Mouse (Mus musculus) ES-E14 (cell line): ENCODE results near the gene Sdhaf3. TPM values are rescaled to one million over a fixed set of nuclear protein-coding genes. Genes with fewer than 3 reads are reported as not detected.
A peak's percentile ranks its signal among the peaks of the same experiment; 100 is the strongest.

Source experiments
- DNase-seq: peaks from one replicate; pipeline ENCODE4 v3.0.0-alpha.2; 2013; ENCODE audit warnings: low read depth, low spot score
- H3K27ac ChIP-seq: 2 replicates; pipeline ENCODE4 v1.5.1; 2012; ENCODE audit warnings: low read depth, mild to moderate bottlenecking, low read length, moderate library complexity, mixed read lengths; ENCODE audit not compliant: poor library complexity, insufficient read depth, severe bottlenecking
- H3K36me3 ChIP-seq: 2 replicates; pipeline ENCODE4 v1.6.1; 2012; ENCODE audit warnings: mild to moderate bottlenecking, low read length, moderate library complexity, mixed read lengths; ENCODE audit not compliant: control insufficient read depth, poor library complexity, insufficient read depth, severe bottlenecking
- H3K4me1 ChIP-seq, 2 experiments: fragments of 150-350 bp in 1 of 2; sonication (generic) in 1 of 2; 2 replicates each; pipeline ENCODE4 v1.6.1; 2012; ENCODE audit warnings: low read length in 2 of 2, mild to moderate bottlenecking in 1 of 2, mixed read lengths in 1 of 2; ENCODE audit not compliant: control insufficient read depth in 2 of 2, insufficient read depth in 2 of 2, poor library complexity in 1 of 2
- H3K4me3 ChIP-seq, 2 experiments: fragments of 150-350 bp in 1 of 2; sonication (generic) in 1 of 2; 2 replicates each; pipeline ENCODE4 v1.5.1; 2012; ENCODE audit warnings: low read length in 2 of 2, low read depth in 1 of 2, mild to moderate bottlenecking in 1 of 2, mixed read lengths in 1 of 2; ENCODE audit not compliant: insufficient read depth in 1 of 2, poor library complexity in 1 of 2, severe bottlenecking in 1 of 2
- H3K9ac ChIP-seq: 2 replicates; pipeline ENCODE4 v1.6.1; 2012; ENCODE audit warnings: low read depth, mild to moderate bottlenecking, low read length, mixed read lengths; ENCODE audit not compliant: poor library complexity, insufficient read depth, severe bottlenecking
- H3K9me3 ChIP-seq: fragments of 150-350 bp; sonication (generic); 2 replicates; pipeline ENCODE4 v1.6.1; 2012; ENCODE audit warnings: low read depth, mild to moderate bottlenecking, low read length; ENCODE audit not compliant: control insufficient read depth, insufficient read depth
- CHD2 ChIP-seq: IDR thresholded peaks from 2 replicates; pipeline ENCODE4 v1.6.1; 2014; ENCODE audit warnings: mild to moderate bottlenecking, low read depth, low read length, inconsistent platforms
- HCFC1 ChIP-seq: IDR thresholded peaks from 2 replicates; pipeline ENCODE4 v1.6.1; 2012; ENCODE audit warnings: low read length, inconsistent platforms, borderline replicate concordance; ENCODE audit not compliant: insufficient read depth
- MAFK ChIP-seq: IDR thresholded peaks from 2 replicates; pipeline ENCODE4 v1.6.1; 2014; ENCODE audit warnings: mild to moderate bottlenecking, low read depth, low read length, inconsistent platforms; ENCODE audit not compliant: insufficient read depth
- ZC3H11A ChIP-seq: IDR thresholded peaks from 2 replicates; pipeline ENCODE4 v1.6.1; 2012; ENCODE audit warnings: low read depth, mild to moderate bottlenecking, inconsistent platforms, low read length, borderline replicate concordance
- ZNF384 ChIP-seq: IDR thresholded peaks from 2 replicates; pipeline ENCODE4 v1.6.1; 2012; ENCODE audit warnings: low read depth, low read length, inconsistent platforms
- in situ Hi-C, 2 experiments: fragments of 600-800 bp; cut with MboI; formaldehyde crosslinking; loops; one replicate each; pipeline ENCODE4 v1.15.1; 2025; ENCODE audit warnings: low sequenced_read_pairs in 2 of 2, inconsistent platforms in 1 of 2; ENCODE audit not compliant: unreplicated experiment in 2 of 2
- total RNA-seq: library from RNA; depleted of rRNA; stranded (reverse); fragments of 300-350 nt; gene quantifications from 2 replicates; pipeline ENCODE4 v1.2.3, GENCODE M21; 2012; rRNA removed

Gene Sdhaf3
- total RNA-seq = 2.6 and 3.3 TPM in 2 replicates

DNA sequence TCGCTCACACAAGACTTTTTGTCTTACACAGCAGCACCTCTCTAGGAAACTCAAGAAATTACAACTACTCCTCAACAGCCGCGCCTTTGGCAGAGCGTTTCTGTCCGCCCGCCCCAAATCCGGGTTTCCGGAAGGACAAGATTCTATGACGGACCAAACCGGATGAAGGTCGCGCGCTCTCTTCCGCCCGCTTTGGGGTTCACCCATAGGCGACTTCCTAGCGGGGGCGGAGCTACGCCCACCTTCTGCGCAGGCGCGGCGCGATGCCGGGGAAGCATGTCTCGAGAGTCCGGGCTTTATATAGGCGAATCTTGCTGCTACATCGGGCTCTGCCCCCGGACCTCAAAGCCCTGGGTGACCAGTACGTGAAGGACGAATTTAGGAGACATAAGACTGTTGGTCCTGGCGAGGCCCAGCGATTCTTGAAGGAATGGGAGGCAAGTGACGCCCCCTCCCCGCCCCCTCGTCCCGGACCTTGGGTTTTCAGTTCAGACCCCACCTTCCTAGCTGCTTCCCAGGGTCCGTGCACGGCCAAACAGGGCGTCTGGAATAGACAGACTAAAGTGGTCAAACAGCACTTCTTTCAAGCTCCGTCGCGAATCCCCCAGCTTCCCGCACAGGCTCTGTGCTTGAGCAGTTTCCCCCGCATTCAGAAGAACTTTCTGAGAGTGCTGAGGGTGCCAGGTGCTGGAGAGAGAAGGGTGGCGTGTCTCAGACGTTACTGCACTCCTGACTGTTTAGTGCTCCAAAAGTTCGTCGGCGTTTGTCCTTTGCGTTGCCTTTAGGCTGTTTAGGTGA is at the start of gene Sdhaf3:
Gene Sdhaf3 (plus strand): TSS at position 241 of the 798 bp plus-strand sequence.
- H3K27ac ChIP-seq = peak within 1 kb of the TSS; percentile 69
- H3K9me3 ChIP-seq = no peaks in the 10 kb centered on the region
- DNase-seq = peak; percentile 88
- TF ChIP-seq CHD2 (peak; percentile 41; the same call in 1 of the 2 replicates), HCFC1 (peak; percentile 89), ZNF384 (no peak)
- no peaks in the 10 kb centered on the region for H3K36me3 ChIP-seq
- no peaks in the 10 kb centered on the region for H3K4me1 ChIP-seq
- H3K4me3 ChIP-seq = peak within 1 kb of the TSS; percentile 89 to 95
- peak within 1 kb of the TSS; percentile 86 for H3K9ac ChIP-seq
- in situ Hi-C loops = no loop called here

DNA sequence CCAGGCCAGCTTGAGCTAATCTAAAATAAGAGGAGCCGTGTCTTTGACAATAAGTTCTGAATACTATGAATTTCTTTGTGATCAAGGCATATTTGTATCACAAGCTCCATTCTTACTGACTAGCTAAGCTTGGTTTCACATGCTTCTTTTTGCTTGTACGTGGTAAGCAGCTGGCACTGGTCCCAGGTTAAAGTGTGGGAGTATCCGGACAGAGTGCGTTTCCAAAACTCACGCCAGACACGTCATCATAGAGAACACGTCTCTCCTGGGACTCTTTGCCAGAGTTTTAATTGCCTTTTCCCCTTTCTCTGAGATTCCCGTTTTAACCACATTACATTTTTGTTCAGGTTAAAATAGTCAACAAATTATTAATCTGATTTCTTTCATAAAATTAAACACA is 46.2 kb upstream of the Sdhaf3 start:
- Histone ChIP-seq H3K27ac (no peak overlapping the region), H3K36me3 (no peaks in the 10 kb centered on the region), H3K9me3 (no peaks in the 10 kb centered on the region), H3K4me3 (no peak overlapping the region), H3K4me1 (no peaks in the 10 kb centered on the region), H3K9ac (no peak overlapping the region)
- in situ Hi-C loops = no loop called here
- no peak for TF ChIP-seq CHD2
- no peak for TF ChIP-seq ZC3H11A
- no peak for TF ChIP-seq MAFK
- no peak for TF ChIP-seq HCFC1
- no peak for TF ChIP-seq ZNF384
- DNase-seq = no peak

DNA sequence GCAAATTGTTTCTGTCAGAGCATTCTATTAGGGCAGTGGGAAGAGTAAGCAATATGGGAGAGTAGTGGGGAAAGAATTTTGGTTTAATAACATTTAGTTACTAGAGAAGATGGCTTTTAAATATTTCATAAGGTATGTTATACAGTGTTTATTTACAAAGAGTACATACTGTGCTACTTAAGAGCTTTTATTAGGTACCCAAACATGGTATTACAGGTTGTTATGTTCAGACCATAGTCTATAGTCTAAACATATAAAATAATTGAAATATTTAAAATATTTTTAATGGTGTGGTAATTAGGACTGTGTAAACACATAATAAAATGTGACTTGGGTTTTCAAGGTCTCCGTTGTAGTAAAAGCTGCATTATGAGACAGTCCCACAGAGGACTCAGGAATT is 41.5 kb upstream of the Sdhaf3 start:
- no peaks in the 10 kb centered on the region for H3K9me3 ChIP-seq
- no peaks in the 10 kb centered on the region for H3K4me1 ChIP-seq
- no peaks in the 10 kb centered on the region for H3K36me3 ChIP-seq
- TF ChIP-seq CHD2 (no peak), ZC3H11A (no peak), MAFK (no peak), HCFC1 (no peak), ZNF384 (no peak)
- DNase-seq = no peak
- H3K27ac ChIP-seq = no peak overlapping the region
- no peak overlapping the region for H3K9ac ChIP-seq
- in situ Hi-C loops = no loop called here
- H3K4me3 ChIP-seq = no peak overlapping the region

DNA sequence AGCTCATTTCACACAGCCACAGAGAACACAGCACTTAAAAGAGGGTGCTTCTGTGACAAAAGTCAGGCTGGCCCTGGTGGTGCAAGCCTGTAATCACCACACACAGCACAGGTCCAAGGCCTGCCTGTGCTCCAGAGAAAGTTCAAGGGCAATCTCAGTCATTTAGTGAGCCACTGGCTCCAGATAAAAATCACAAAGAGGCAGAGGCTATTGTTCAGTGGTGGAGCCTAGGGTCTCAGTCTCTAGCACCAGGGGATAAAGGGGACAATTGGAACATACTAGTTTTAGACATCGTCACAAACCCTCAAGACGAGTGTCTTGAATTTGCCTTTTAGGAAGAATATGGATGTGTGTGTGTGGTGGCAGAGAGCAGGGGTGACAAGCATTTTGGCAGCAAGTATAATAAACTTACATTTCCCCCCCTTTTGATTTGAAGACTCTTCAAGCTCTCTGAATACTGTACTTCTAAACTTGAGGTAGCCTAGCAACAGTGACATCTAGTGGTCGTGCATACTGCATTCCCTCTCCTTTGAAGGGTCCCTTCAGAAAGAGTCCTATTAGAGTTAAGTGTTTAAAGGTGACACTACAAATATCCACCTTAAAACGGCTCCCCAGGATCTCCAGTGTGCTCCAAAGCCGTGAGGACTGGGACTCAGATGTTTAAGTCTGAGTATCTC is 40.8 kb upstream of the Sdhaf3 start:
- in situ Hi-C loops = no loop called here
- H3K4me1 ChIP-seq = no peaks in the 10 kb centered on the region
- peak; percentile 51 for DNase-seq
- 0 out of 2 replicates have a peak, but pooled peaks have one; percentile 12 for TF ChIP-seq ZC3H11A
- no peak for TF ChIP-seq HCFC1
- TF ChIP-seq ZNF384 = no peak
- TF ChIP-seq CHD2 = no peak
- no peak for TF ChIP-seq MAFK
- H3K4me3 ChIP-seq = no peak overlapping the region
- H3K36me3 ChIP-seq = no peaks in the 10 kb centered on the region
- H3K27ac ChIP-seq = no peak overlapping the region
- no peak overlapping the region for H3K9ac ChIP-seq
- no peaks in the 10 kb centered on the region for H3K9me3 ChIP-seq
